Mouse (Mus musculus) embryonic facial prominence, embryonic 10.5 days (tissue): ENCODE data around the gene Frmpd1. TPM values are rescaled to one million over a fixed set of nuclear protein-coding genes. Genes with fewer than 3 reads are reported as not detected.

ENCODE experiments used
- DNase-seq: peaks from one replicate; pipeline ENCODE4 v3.0.0-alpha.2; 2017; ENCODE audit warnings: low spot score
- H3K27ac ChIP-seq: fragments of 300-500 bp; sonication (generic); replicated peaks from 2 replicates; pipeline ENCODE4 v1.5.1; 2016; ENCODE audit warnings: mild to moderate bottlenecking
- H3K27me3 ChIP-seq: fragments of 300-500 bp; sonication (generic); replicated peaks from 2 replicates; pipeline ENCODE4 v1.6.1; 2016; ENCODE audit warnings: low read depth, mild to moderate bottlenecking; ENCODE audit not compliant: poor library complexity, severe bottlenecking
- H3K36me3 ChIP-seq: fragments of 300-500 bp; sonication (generic); replicated peaks from 2 replicates; pipeline ENCODE4 v1.6.1; 2016; ENCODE audit warnings: mild to moderate bottlenecking, moderate library complexity
- H3K4me1 ChIP-seq: fragments of 300-500 bp; sonication (generic); 2 replicates; pipeline ENCODE4 v1.6.1; 2016
- H3K4me3 ChIP-seq: fragments of 300-500 bp; sonication (generic); 2 replicates; pipeline ENCODE4 v1.5.1; 2016; ENCODE audit warnings: mild to moderate bottlenecking, moderate library complexity
- H3K9me3 ChIP-seq: fragments of 300-500 bp; sonication (generic); 2 replicates; pipeline ENCODE4 v1.6.1; 2016; ENCODE audit warnings: mild to moderate bottlenecking
- WGBS: fragments of 180-500 bp; shearing (Covaris S2); methylation state at CpG from one replicate; pipeline ENCODE4 v1.1.7; 2016; 5-methylcytosine and 5-hydroxymethylcytosine counted together
- polyA plus RNA-seq: library from polyadenylated mRNA; unstranded; fragments of >200 nt; fragmentation: Nextera tagmentation; extraction: Ambion mirVana; gene quantifications from 2 replicates; pipeline ENCODE4 v1.2.1, GENCODE M21; 2016

Frmpd1 gene
- polyA plus RNA-seq, 1 experiment from 2014 or later, result 2.0 TPM

GRCm38 (mm10) chr4:45251265-45251664 is 66.6 kb downstream of the Frmpd1 start:
- no peak for DNase-seq
- Histone ChIP-seq H3K27me3 (no peaks in the 10 kb centered on the region), H3K27ac (no peak overlapping the region), H3K9me3 (no peaks in the 10 kb centered on the region), H3K4me3 (no peak overlapping the region), H3K4me1 (peaks cover 24% of the 10 kb centered on the region), H3K36me3 (no peaks in the 10 kb centered on the region)
- WGBS, result 87% methylated on average over 8 of the region's 8 CpGs

GRCm38 (mm10) chr4:45252861-45253262 is 68.2 kb downstream of the Frmpd1 start:
- H3K27me3 ChIP-seq, result no peaks in the 10 kb centered on the region
- WGBS, result 55% methylated on average over 9 of the region's 9 CpGs
- peaks cover 24% of the 10 kb centered on the region for H3K4me1 ChIP-seq
- no peak for DNase-seq
- H3K27ac ChIP-seq, result no peak overlapping the region
- no peaks in the 10 kb centered on the region for H3K9me3 ChIP-seq
- H3K4me3 ChIP-seq, result no peak overlapping the region
- no peaks in the 10 kb centered on the region for H3K36me3 ChIP-seq

GRCm38 (mm10) chr4:45253839-45254601 is 69.3 kb downstream of the Frmpd1 start:
- Histone ChIP-seq H3K9me3 (no peaks in the 10 kb centered on the region), H3K27ac (no peak overlapping the region), H3K27me3 (no peaks in the 10 kb centered on the region), H3K4me3 (no peak overlapping the region), H3K36me3 (no peaks in the 10 kb centered on the region), H3K4me1 (peaks cover 24% of the 10 kb centered on the region)
- 48% methylated on average over 11 of the region's 11 CpGs for WGBS
- no peak for DNase-seq

GRCm38 (mm10) chr4:45259232-45259832 is 74.7 kb downstream of the Frmpd1 start:
- WGBS, result 71% methylated on average over 4 of the region's 4 CpGs
- peaks cover 20% of the 10 kb centered on the region for H3K4me1 ChIP-seq
- DNase-seq, result no peak
- H3K27me3 ChIP-seq, result no peaks in the 10 kb centered on the region
- no peak overlapping the region for H3K4me3 ChIP-seq
- no peak overlapping the region for H3K27ac ChIP-seq
- H3K9me3 ChIP-seq, result no peaks in the 10 kb centered on the region
- no peaks in the 10 kb centered on the region for H3K36me3 ChIP-seq

- Histone ChIP-seq H3K36me3 (no peaks in the 10 kb centered on the region), H3K4me1 (peaks cover 16% of the 10 kb centered on the region), H3K27ac (no peak overlapping the region), H3K27me3 (no peaks in the 10 kb centered on the region), H3K4me3 (no peak overlapping the region), H3K9me3 (no peaks in the 10 kb centered on the region)
- WGBS, result 89% methylated on average over 4 of the region's 4 CpGs
- no peak for DNase-seq
Observed at GRCm38 (mm10) chr4:45261551-45261950, 76.9 kb downstream of the Frmpd1 start.

- 78% methylated on average over 3 of the region's 3 CpGs for WGBS
- H3K27ac ChIP-seq, result no peak overlapping the region
- no peak for DNase-seq
- no peaks in the 10 kb centered on the region for H3K36me3 ChIP-seq
- 0 out of 2 replicates have a peak, but pooled peaks cover 6% of the 10 kb centered on the region for H3K27me3 ChIP-seq
- no peaks in the 10 kb centered on the region for H3K9me3 ChIP-seq
- no peak overlapping the region for H3K4me3 ChIP-seq
- peaks cover 20% of the 10 kb centered on the region; the same call in 1 of the 2 replicates for H3K4me1 ChIP-seq
Observed at GRCm38 (mm10) chr4:45267883-45268282, 83.2 kb downstream of the Frmpd1 start.

GRCm38 (mm10) chr4:45271041-45271452 is 86.4 kb downstream of the Frmpd1 start:
- H3K27me3 ChIP-seq, result 0 out of 2 replicates have a peak, but pooled peaks cover 6% of the 10 kb centered on the region
- H3K36me3 ChIP-seq, result no peaks in the 10 kb centered on the region
- peaks cover 10% of the 10 kb centered on the region; the same call in 1 of the 2 replicates for H3K4me1 ChIP-seq
- peak overlapping the region; percentile 65; the same call in 1 of the 2 replicates for H3K27ac ChIP-seq
- no peaks in the 10 kb centered on the region for H3K9me3 ChIP-seq
- H3K4me3 ChIP-seq, result no peak overlapping the region
- 81% methylated on average over 10 of the region's 10 CpGs for WGBS
- peak; percentile 41 for DNase-seq

- Histone ChIP-seq H3K4me3 (no peak overlapping the region), H3K4me1 (peaks cover 18% of the 10 kb centered on the region; the same call in 1 of the 2 replicates), H3K27me3 (no peaks in the 10 kb centered on the region), H3K36me3 (no peaks in the 10 kb centered on the region), H3K27ac (no peak overlapping the region), H3K9me3 (no peaks in the 10 kb centered on the region)
- DNase-seq, result no peak
- WGBS, result 85% methylated on average over 8 of the region's 8 CpGs
Observed at GRCm38 (mm10) chr4:45275770-45276169, 91.1 kb downstream of the Frmpd1 start.

- Histone ChIP-seq H3K4me1 (0 out of 2 replicates have a peak, but pooled peaks cover 8% of the 10 kb centered on the region), H3K27ac (no peak overlapping the region), H3K27me3 (no peaks in the 10 kb centered on the region), H3K9me3 (no peaks in the 10 kb centered on the region), H3K36me3 (no peaks in the 10 kb centered on the region), H3K4me3 (no peak overlapping the region)
- 58% methylated on average over 8 of the region's 8 CpGs for WGBS
- peak; percentile 29 for DNase-seq
Observed at GRCm38 (mm10) chr4:45279292-45279691, 94.6 kb downstream of the Frmpd1 start.

GRCm38 (mm10) chr4:45279981-45280548 is 95.4 kb downstream of the Frmpd1 start:
- Histone ChIP-seq H3K27me3 (no peaks in the 10 kb centered on the region), H3K4me1 (peaks cover 10% of the 10 kb centered on the region)

GRCm38 (mm10) chr4:45286318-45286717 is 101.6 kb downstream of the Frmpd1 start:
- no peak overlapping the region for H3K4me3 ChIP-seq
- peaks cover 8% of the 10 kb centered on the region for H3K4me1 ChIP-seq
- 46% methylated on average over 3 of the region's 3 CpGs for WGBS
- no peaks in the 10 kb centered on the region for H3K9me3 ChIP-seq
- H3K27ac ChIP-seq, result no peak overlapping the region
- H3K36me3 ChIP-seq, result no peaks in the 10 kb centered on the region
- no peaks in the 10 kb centered on the region for H3K27me3 ChIP-seq
- DNase-seq, result no peak

More at GRCm38 (mm10) chr4:45279981-45280548, 95.4 kb downstream of the Frmpd1 start:
- Histone ChIP-seq H3K4me3 (no peak overlapping the region), H3K36me3 (no peaks in the 10 kb centered on the region), H3K27ac (no peak overlapping the region), H3K9me3 (no peaks in the 10 kb centered on the region)
- WGBS, result 22% methylated on average over 4 of the region's 4 CpGs
- peak; percentile 67 for DNase-seq

- H3K9me3 ChIP-seq, result no peaks in the 10 kb centered on the region
- peaks cover 8% of the 10 kb centered on the region for H3K4me1 ChIP-seq
- H3K27ac ChIP-seq, result no peak overlapping the region
- no peak for DNase-seq
- H3K36me3 ChIP-seq, result no peaks in the 10 kb centered on the region
- no peak overlapping the region for H3K4me3 ChIP-seq
- WGBS, result 76% methylated on average over 5 of the region's 5 CpGs
- no peaks in the 10 kb centered on the region for H3K27me3 ChIP-seq
Observed at GRCm38 (mm10) chr4:45287906-45288305, 103.2 kb downstream of the Frmpd1 start.
